Mouse (Mus musculus) MEL (cell line): ENCODE results near the gene Them5.

Experiments
- POLR2A ChIP-seq, 2 experiments: IDR thresholded peaks; 2 replicates each; pipeline ENCODE4 v1.6.1; 2011 to 2012; ENCODE audit warnings: low read length in 2 of 2, mild to moderate bottlenecking in 2 of 2, control low read depth in 1 of 2, improper control_type of control experiment in 1 of 2, low read depth in 1 of 2, moderate library complexity in 1 of 2; ENCODE audit not compliant: control insufficient read depth in 1 of 2, insufficient read depth in 1 of 2, poor library complexity in 1 of 2
- POLR2AphosphoS2 ChIP-seq: IDR thresholded peaks from 2 replicates; pipeline ENCODE4 v1.6.1; 2011; ENCODE audit warnings: low read length, improper control_type of control experiment

DNA sequence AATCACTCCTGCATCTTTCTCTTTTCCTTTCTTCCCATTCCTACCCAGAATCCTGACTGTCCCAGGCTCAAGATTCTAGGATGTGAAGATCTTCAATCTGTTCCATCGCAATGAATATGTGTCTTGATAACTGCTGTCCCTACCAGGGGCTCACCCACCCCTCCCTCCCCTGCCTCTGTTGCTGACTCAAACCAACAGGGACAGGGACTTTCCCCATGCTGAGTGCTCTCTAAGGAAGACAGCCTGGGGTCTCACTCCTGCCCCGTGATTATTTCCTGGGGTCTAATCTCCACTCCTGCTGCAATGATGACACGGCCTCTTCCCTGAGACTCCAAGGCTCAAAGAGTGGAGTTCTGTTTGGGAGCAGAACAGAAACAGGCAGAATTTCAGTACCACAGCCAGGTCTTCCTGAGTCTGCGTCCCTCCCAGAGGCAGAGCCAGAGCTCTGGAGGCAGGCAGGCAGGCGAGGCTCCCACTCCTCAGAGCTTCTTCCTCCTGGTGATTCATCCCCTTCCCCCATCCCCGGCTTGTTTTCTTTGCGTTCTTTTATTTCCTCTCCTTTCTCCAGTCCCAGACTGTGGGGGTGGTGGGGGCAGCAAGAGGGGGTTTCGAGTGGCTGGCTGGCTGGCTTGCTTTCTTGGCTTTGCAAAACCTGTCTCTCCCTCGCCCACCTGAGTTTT is 38.1 kb downstream of the Them5 start:
- no peak for TF ChIP-seq POLR2A (IDR thresholded peaks at IDR 0.05; ENCODE audit: control insufficient read depth in 1 of 2, insufficient read depth in 1 of 2, low read depth in 1 of 2, low read length in 2 of 2, poor library complexity in 1 of 2)
- TF ChIP-seq POLR2AphosphoS2, result no peak
